Mouse (Mus musculus): ENCODE measurements around the gene Sprr1b. TPM values are rescaled to one million over a fixed set of nuclear protein-coding genes. Genes with fewer than 3 reads are reported as not detected.

The Sprr1b gene
- polyA plus RNA-seq (2015; fragmentation: Illumina TruSeq; extraction: RNeasy Lipid Tissue Mini Kit (QIAGEN cat#74804); ENCODE audit: insufficient read depth, low read depth, low replicate concordance), result not detected

GRCm38 (mm10) chr3:92438689-92439088, at the start of gene Sprr1b:
Sprr1b (minus strand) TSS chr3:92438789.

GRCm38 (mm10) chr3:92485863-92486262, 47.3 kb upstream of the Sprr1b start, which contains the start of gene Sprr1a:
Sprr1a (minus strand) TSS chr3:92485895.

GRCm38 (mm10) chr3:92458620-92459019, 20.0 kb upstream of the Sprr1b start, which contains the start of gene Sprr3:
Sprr3 (minus strand) TSS chr3:92458720.

GRCm38 (mm10) chr3:92432282-92432681, 6.3 kb downstream of the Sprr1b start, which contains the start of gene Sprr2k:
Sprr2k (plus strand) TSS chr3:92432582.

GRCm38 (mm10) chr3:92429323-92429722, 9.3 kb downstream of the Sprr1b start, which contains the start of gene Gm9774:
Gm9774 (minus strand) TSS chr3:92429423.

GRCm38 (mm10) chr3:92417782-92418181, 20.8 kb downstream of the Sprr1b start, which contains the start of gene Sprr2j-ps:
Sprr2j-ps (plus strand) TSS chr3:92418082.

GRCm38 (mm10) chr3:92407691-92408090, 30.9 kb downstream of the Sprr1b start, which contains the start of gene Sprr2i:
Sprr2i (plus strand) TSS chr3:92407991.

Other genes with a start within 250 kb of the Sprr1b start
- gene Sprr2a1, start 223.0 kb downstream of the Sprr1b start, polyA plus RNA-seq (2015; fragmentation: Illumina TruSeq; extraction: RNeasy Lipid Tissue Mini Kit (QIAGEN cat#74804); ENCODE audit: insufficient read depth, low read depth, low replicate concordance), result not detected
- not detected for gene Sprr2a2, start 222.9 kb downstream of the Sprr1b start, polyA plus RNA-seq (2015; fragmentation: Illumina TruSeq; extraction: RNeasy Lipid Tissue Mini Kit (QIAGEN cat#74804); ENCODE audit: insufficient read depth, low read depth, low replicate concordance)
- gene Sprr2a3, start 153.4 kb downstream of the Sprr1b start, polyA plus RNA-seq (2015; fragmentation: Illumina TruSeq; extraction: RNeasy Lipid Tissue Mini Kit (QIAGEN cat#74804); ENCODE audit: insufficient read depth, low read depth, low replicate concordance), result not detected
- not detected for gene Sprr2b, start 122.2 kb downstream of the Sprr1b start, polyA plus RNA-seq (2015; fragmentation: Illumina TruSeq; extraction: RNeasy Lipid Tissue Mini Kit (QIAGEN cat#74804); ENCODE audit: insufficient read depth, low read depth, low replicate concordance)
- gene Sprr2d, start 99.6 kb downstream of the Sprr1b start, polyA plus RNA-seq (2015; fragmentation: Illumina TruSeq; extraction: RNeasy Lipid Tissue Mini Kit (QIAGEN cat#74804); ENCODE audit: insufficient read depth, low read depth, low replicate concordance), result not detected
- not detected for gene Sprr2e, start 86.6 kb downstream of the Sprr1b start, polyA plus RNA-seq (2015; fragmentation: Illumina TruSeq; extraction: RNeasy Lipid Tissue Mini Kit (QIAGEN cat#74804); ENCODE audit: insufficient read depth, low read depth, low replicate concordance)
- not detected for gene Sprr2f, start 73.6 kb downstream of the Sprr1b start, polyA plus RNA-seq (2015; fragmentation: Illumina TruSeq; extraction: RNeasy Lipid Tissue Mini Kit (QIAGEN cat#74804); ENCODE audit: insufficient read depth, low read depth, low replicate concordance)
- not detected for gene Sprr2h, start 53.1 kb downstream of the Sprr1b start, polyA plus RNA-seq (2015; fragmentation: Illumina TruSeq; extraction: RNeasy Lipid Tissue Mini Kit (QIAGEN cat#74804); ENCODE audit: insufficient read depth, low read depth, low replicate concordance)
- gene Sprr2i, start 30.8 kb downstream of the Sprr1b start, polyA plus RNA-seq (2015; fragmentation: Illumina TruSeq; extraction: RNeasy Lipid Tissue Mini Kit (QIAGEN cat#74804); ENCODE audit: insufficient read depth, low read depth, low replicate concordance), result not detected
- gene Sprr2j-ps, start 20.7 kb downstream of the Sprr1b start, polyA plus RNA-seq (2015; fragmentation: Illumina TruSeq; extraction: RNeasy Lipid Tissue Mini Kit (QIAGEN cat#74804); ENCODE audit: insufficient read depth, low read depth, low replicate concordance), result not detected
- not detected for gene Gm9774, start 9.4 kb downstream of the Sprr1b start, polyA plus RNA-seq (2015; fragmentation: Illumina TruSeq; extraction: RNeasy Lipid Tissue Mini Kit (QIAGEN cat#74804); ENCODE audit: insufficient read depth, low read depth, low replicate concordance)
- gene Sprr2k, start 6.2 kb downstream of the Sprr1b start, polyA plus RNA-seq (2015; fragmentation: Illumina TruSeq; extraction: RNeasy Lipid Tissue Mini Kit (QIAGEN cat#74804); ENCODE audit: insufficient read depth, low read depth, low replicate concordance), result not detected
- gene Sprr3, start 19.9 kb upstream of the Sprr1b start, polyA plus RNA-seq (2015; fragmentation: Illumina TruSeq; extraction: RNeasy Lipid Tissue Mini Kit (QIAGEN cat#74804); ENCODE audit: insufficient read depth, low read depth, low replicate concordance), result not detected
- not detected for gene Sprr1a, start 47.1 kb upstream of the Sprr1b start, polyA plus RNA-seq (2015; fragmentation: Illumina TruSeq; extraction: RNeasy Lipid Tissue Mini Kit (QIAGEN cat#74804); ENCODE audit: insufficient read depth, low read depth, low replicate concordance)
- not detected for gene Sprr4, start 61.7 kb upstream of the Sprr1b start, polyA plus RNA-seq (2015; fragmentation: Illumina TruSeq; extraction: RNeasy Lipid Tissue Mini Kit (QIAGEN cat#74804); ENCODE audit: insufficient read depth, low read depth, low replicate concordance)
- gene 2310046K23Rik, start 95.7 kb upstream of the Sprr1b start, polyA plus RNA-seq (2015; fragmentation: Illumina TruSeq; extraction: RNeasy Lipid Tissue Mini Kit (QIAGEN cat#74804); ENCODE audit: insufficient read depth, low read depth, low replicate concordance), result not detected
- gene Ivl, start 134.9 kb upstream of the Sprr1b start, polyA plus RNA-seq (2015; fragmentation: Illumina TruSeq; extraction: RNeasy Lipid Tissue Mini Kit (QIAGEN cat#74804); ENCODE audit: insufficient read depth, low read depth, low replicate concordance), result not detected
- gene Smcp, start 150.2 kb upstream of the Sprr1b start, polyA plus RNA-seq (2015; fragmentation: Illumina TruSeq; extraction: RNeasy Lipid Tissue Mini Kit (QIAGEN cat#74804); ENCODE audit: insufficient read depth, low read depth, low replicate concordance), result not detected
- gene 2210017I01Rik, start 168.7 kb upstream of the Sprr1b start, polyA plus RNA-seq (2015; fragmentation: Illumina TruSeq; extraction: RNeasy Lipid Tissue Mini Kit (QIAGEN cat#74804); ENCODE audit: insufficient read depth, low read depth, low replicate concordance), result not detected
- gene Lce6a, start 182.9 kb upstream of the Sprr1b start, polyA plus RNA-seq (2015; fragmentation: Illumina TruSeq; extraction: RNeasy Lipid Tissue Mini Kit (QIAGEN cat#74804); ENCODE audit: insufficient read depth, low read depth, low replicate concordance), result not detected
- not detected for gene Lce1a1, start 209.5 kb upstream of the Sprr1b start, polyA plus RNA-seq (2015; fragmentation: Illumina TruSeq; extraction: RNeasy Lipid Tissue Mini Kit (QIAGEN cat#74804); ENCODE audit: insufficient read depth, low read depth, low replicate concordance)
- gene Lce1b, start 218.1 kb upstream of the Sprr1b start, polyA plus RNA-seq (2015; fragmentation: Illumina TruSeq; extraction: RNeasy Lipid Tissue Mini Kit (QIAGEN cat#74804); ENCODE audit: insufficient read depth, low read depth, low replicate concordance), result not detected
- not detected for gene Lce1a2, start 231.5 kb upstream of the Sprr1b start, polyA plus RNA-seq (2015; fragmentation: Illumina TruSeq; extraction: RNeasy Lipid Tissue Mini Kit (QIAGEN cat#74804); ENCODE audit: insufficient read depth, low read depth, low replicate concordance)
- gene Lce1c, start 240.5 kb upstream of the Sprr1b start, polyA plus RNA-seq (2015; fragmentation: Illumina TruSeq; extraction: RNeasy Lipid Tissue Mini Kit (QIAGEN cat#74804); ENCODE audit: insufficient read depth, low read depth, low replicate concordance), result not detected
- gene Lce1d, start 248.4 kb upstream of the Sprr1b start, polyA plus RNA-seq (2015; fragmentation: Illumina TruSeq; extraction: RNeasy Lipid Tissue Mini Kit (QIAGEN cat#74804); ENCODE audit: insufficient read depth, low read depth, low replicate concordance), result not detected